Mouse (Mus musculus) heart, postnatal 36 days (tissue): ENCODE measurements around the gene Sipa1l3. TPM values are rescaled to one million over a fixed set of nuclear protein-coding genes. Genes with fewer than 3 reads are reported as not detected.

Experiments used
- DNase-seq, 2 experiments: peaks; one replicate each; pipeline ENCODE4 v3.0.0; 2021 to 2022
- intact Hi-C: fragments of 180-260 bp; cut with DNase I; formaldehyde crosslinking; loops from one replicate; pipeline ENCODE4 v1.15.1; 2025
- total RNA-seq, 2 experiments: library from RNA; stranded (reverse); gene quantifications; 2 replicates each; pipeline ENCODE4 v1.2.3; 2021

Gene Sipa1l3
- total RNA-seq, 2 experiments from 2014 or later = 8.4 to 9.7 TPM

GRCm38 (mm10) chr7:29314844-29315628 lies 203.4 kb downstream of the Sipa1l3 start:
- intact Hi-C loops = no loop called here
- DNase-seq = no peak

DNA sequence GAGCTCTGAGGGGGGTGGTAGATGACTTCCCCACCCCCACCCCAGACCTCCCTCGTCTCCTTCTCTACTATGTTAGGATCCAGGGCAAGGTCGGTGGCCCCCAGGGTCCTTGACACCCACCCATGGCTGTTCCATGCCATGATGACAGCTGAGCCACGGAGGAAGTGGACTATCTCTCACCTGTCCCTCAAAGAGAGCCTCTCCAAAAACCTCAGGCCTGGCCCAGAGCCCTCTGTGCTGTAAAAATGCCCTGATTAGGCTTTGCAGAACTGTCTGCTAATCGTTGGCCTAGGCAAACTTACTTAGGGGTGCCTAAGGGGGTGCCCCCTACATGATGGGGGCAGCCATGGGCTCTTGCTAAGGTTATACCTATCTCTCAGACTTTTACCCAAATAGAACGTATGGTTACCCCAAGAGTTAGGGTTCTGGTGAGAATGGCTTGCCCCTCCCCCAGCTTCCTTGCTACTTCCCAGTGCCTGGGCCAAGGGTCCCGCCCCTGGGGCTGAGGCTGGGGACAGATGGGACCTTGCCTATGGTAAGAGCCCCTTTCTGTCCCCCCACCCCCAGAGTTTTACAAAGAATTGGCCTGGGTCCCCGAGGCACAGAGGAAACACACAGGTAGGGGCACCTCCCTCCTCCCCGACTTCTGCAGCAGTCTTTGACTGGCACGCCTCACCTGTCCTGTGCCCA lies 204.7 kb downstream of the Sipa1l3 start:
- intact Hi-C loops = no loop called here
- DNase-seq = no peak

GRCm38 (mm10) chr7:29313051-29313450 lies 205.4 kb downstream of the Sipa1l3 start:
- intact Hi-C loops = no loop called here
- DNase-seq = no peak

GRCm38 (mm10) chr7:29309749-29310148 lies 208.7 kb downstream of the Sipa1l3 start:
- no peak for DNase-seq
- intact Hi-C loops = loop anchor here (5.0 to 10.0 kb wide), 2 partner anchors 213 to 565 kb away; partner anchors contain the start of genes Mrps12 and Sars2

DNA sequence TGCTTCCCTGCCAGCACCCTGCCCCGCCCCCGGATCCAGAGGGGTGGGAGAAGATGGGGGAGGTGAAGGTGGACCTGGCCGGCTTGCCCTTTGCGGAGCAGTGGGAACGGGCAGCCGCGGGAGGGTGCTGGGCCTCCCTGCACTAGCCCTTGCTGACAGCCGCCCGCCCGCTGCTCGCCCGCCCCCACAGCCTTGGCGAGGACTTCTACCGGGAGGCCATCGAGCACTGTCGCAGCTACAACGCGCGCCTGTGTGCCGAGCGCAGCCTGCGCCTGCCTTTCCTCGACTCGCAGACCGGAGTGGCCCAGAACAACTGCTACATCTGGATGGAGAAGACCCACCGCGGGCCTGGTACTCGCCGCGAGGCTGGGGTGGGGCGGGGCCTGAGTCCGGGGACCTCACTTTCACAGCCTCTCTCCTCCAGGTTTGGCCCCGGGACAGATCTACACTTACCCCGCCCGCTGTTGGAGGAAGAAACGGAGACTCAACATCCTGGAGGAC lies 209.2 kb downstream of the Sipa1l3 start:
- peak in 1 of 2 experiments; percentile 36 for DNase-seq
- intact Hi-C loops = loop anchor here (5.0 to 10.0 kb wide), 2 partner anchors 213 to 564 kb away; partner anchors contain the start of genes Mrps12 and Sars2

- peak; percentile 86 to 91 for DNase-seq
- intact Hi-C loops = loop anchor here (5.0 to 10.0 kb wide), 2 partner anchors 215 to 563 kb away; partner anchors contain the start of genes Mrps12 and Sars2
Observed at GRCm38 (mm10) chr7:29307350-29308104, 210.9 kb downstream of the Sipa1l3 start.

- intact Hi-C loops = loop anchor here (5.0 to 10.0 kb wide), 2 partner anchors 216 to 562 kb away; partner anchors contain the start of genes Mrps12 and Sars2
- DNase-seq = no peak
Observed at GRCm38 (mm10) chr7:29306619-29307018, 211.8 kb downstream of the Sipa1l3 start.

DNA sequence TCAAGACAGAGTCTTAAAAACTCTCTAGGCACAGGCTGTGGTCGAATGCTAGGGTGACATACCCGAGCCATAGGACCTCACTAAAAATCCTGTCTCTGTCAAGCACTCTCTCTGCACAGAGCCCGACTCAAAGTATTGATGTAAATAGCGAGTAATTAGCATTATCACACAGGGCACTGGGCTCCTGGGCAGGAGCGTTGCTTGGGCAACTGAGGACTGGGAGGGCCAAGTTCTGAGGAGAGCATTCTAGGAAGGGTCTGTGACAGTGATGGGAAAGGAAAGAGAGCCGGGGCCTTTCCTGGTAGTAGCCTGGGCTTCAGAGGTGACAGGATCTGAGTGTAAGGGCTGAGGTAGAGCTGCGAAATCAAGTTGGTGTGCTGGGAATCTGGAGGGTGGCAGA lies 212.3 kb downstream of the Sipa1l3 start:
- intact Hi-C loops = loop anchor here (5.0 to 10.0 kb wide), 2 partner anchors 216 to 561 kb away; partner anchors contain the start of genes Mrps12 and Sars2
- DNase-seq = no peak

GRCm38 (mm10) chr7:29305263-29305988 lies 213.0 kb downstream of the Sipa1l3 start:
- no peak for DNase-seq
- intact Hi-C loops = loop anchor here (5.0 to 10.0 kb wide), 2 partner anchors 217 to 561 kb away; partner anchors contain the start of genes Mrps12 and Sars2

- intact Hi-C loops = loop anchor here (5.0 to 10.0 kb wide), 2 partner anchors 218 to 560 kb away; partner anchors contain the start of genes Mrps12 and Sars2
Observed at GRCm38 (mm10) chr7:29304463-29305262, 213.8 kb downstream of the Sipa1l3 start.

GRCm38 (mm10) chr7:29303738-29304462 lies 214.5 kb downstream of the Sipa1l3 start, which contains the start of gene Dpf1:
Gene Dpf1, plus strand, starts transcription at chr7:29303951.
- DNase-seq = peak; percentile 55 to 64
- intact Hi-C loops = loop anchor here (10.0 kb wide), 1 partner anchor 559 kb away; the partner anchor contains the start of genes Mrps12 and Sars2

More at GRCm38 (mm10) chr7:29304463-29305262, 213.8 kb downstream of the Sipa1l3 start:
- no peak for DNase-seq

- intact Hi-C loops = loop anchor here (10.0 kb wide), 1 partner anchor 558 kb away; the partner anchor contains the start of genes Mrps12 and Sars2
- no peak for DNase-seq
Observed at GRCm38 (mm10) chr7:29302641-29303040, 215.8 kb downstream of the Sipa1l3 start.

GRCm38 (mm10) chr7:29301127-29301566 lies 217.3 kb downstream of the Sipa1l3 start:
- intact Hi-C loops = loop anchor here (2.0 to 10.0 kb wide), 3 partner anchors 174 to 556 kb away; partner anchors contain the start of genes Mrps12 and Sars2
- DNase-seq = peak; percentile 74 to 76

- DNase-seq = peak; percentile 67
Observed at GRCm38 (mm10) chr7:29296998-29297397, 221.4 kb downstream of the Sipa1l3 start.

DNA sequence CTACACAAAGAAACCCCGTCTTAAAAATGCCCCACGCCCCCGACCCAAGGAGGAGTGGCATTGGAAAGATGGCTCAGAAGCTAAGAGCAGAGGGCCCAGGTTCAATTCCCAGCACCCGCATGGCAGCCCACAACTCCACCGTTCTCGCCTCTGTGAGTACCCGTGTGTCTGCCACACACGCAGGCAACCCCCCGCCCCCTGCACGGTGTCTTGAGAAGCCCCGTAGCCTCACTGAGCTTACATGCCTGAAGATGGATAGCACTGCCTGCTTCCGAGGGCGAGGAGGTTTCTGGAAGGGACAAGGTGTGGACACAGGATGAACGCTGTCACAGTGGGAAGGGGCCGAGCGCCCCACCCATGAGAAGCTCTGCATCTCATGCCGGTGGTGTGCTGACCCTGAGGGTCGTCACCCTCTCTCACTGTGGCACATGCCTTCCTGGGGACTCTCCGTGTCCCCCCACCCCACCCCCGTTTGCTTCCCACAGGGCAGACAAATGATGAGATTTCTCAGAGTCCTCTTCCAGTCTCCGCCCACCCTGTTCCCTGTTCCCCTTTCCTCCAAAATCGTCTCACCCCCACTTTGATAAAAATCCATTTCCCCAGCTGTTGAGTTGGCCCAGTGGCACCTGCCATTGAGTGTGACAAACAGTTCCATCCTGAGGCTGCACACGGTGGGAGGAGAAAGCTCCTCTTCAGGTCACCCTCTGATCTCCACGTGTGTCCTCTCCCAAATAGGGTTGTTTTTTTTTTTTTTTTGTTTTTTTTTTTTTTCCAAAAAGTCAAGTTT lies 222.4 kb downstream of the Sipa1l3 start:
- intact Hi-C loops = loop anchor here (2.0 to 10.0 kb wide), 2 partner anchors 115 to 321 kb away; partner anchors contain the start of gene Psmd8
- no peak for DNase-seq

More at GRCm38 (mm10) chr7:29296998-29297397, 221.4 kb downstream of the Sipa1l3 start:
- intact Hi-C loops = loop anchor here (1.0 to 10.0 kb wide), 3 partner anchors 50 to 322 kb away; partner anchors contain the start of gene Psmd8

- intact Hi-C loops = loop anchor here (10.0 kb wide), 1 partner anchor 319 kb away; no protein-coding TSS in a partner anchor
- no peak for DNase-seq
Observed at GRCm38 (mm10) chr7:29294111-29294761, 224.2 kb downstream of the Sipa1l3 start.
